Mouse (Mus musculus): ENCODE measurements at regions not wholly inside any gene's neighbourhood (a gene's known extent, or its start where the extent isn't known, plus 50 kb on each side); places are given as distances from the start of the nearest gene placed in this dataset.

DNA sequence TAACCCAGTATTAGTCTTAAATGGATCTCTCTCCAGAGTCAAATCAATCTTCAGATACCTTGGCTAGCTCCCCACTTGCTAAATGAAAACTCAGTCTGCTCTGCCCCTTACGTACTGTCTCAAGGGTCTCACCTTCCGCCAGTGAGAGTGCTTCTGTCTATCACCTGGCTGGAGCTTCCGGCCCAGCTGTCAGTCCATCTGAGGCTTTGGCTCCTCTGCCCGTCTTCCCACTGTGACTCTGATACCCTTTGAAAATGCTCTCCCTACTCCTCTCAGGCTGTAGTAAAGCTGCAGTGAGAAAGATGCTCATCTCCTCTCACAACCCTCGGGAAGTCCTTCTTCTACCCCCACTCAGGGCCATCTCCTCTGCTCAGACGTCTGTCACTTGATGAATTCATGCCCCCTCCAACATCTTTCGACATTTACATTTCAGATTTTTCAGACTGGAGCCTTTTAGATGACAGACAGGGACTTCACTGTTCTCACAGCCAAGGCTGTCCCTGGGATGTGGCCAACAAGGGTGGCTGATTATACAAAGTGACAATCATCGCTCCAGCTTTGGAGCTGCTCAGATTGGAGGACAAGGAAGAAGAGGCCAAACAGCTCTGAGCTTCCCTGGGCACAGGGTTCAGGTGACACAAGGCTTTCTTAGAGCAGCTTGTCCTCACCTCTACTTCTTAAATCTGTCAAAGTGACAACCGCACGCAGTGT is 71.6 kb upstream of the Serp2 start:
- Histone ChIP-seq H3K36me3 (ENCODE audit: control insufficient read depth, insufficient read depth) (no peaks in the 10 kb centered on the region), H3K27me3 (replicated peaks; ENCODE audit: control insufficient read depth, insufficient read depth, low read length) (no peaks in the 10 kb centered on the region), H3K27ac (ENCODE audit: low read length) (peak overlapping the region; percentile 82), H3K4me1 (replicated peaks; ENCODE audit: control insufficient read depth, insufficient read depth, low read length) (peaks cover 28% of the 10 kb centered on the region), H3K4me3 (replicated peaks; ENCODE audit: low read length) (no peak overlapping the region), H3K9ac (replicated peaks; ENCODE audit: low read depth, low read length) (no peak overlapping the region), H3K4me2 (ENCODE audit: low read length) (no peak overlapping the region), H3K9me3 (ENCODE audit: control insufficient read depth, low read length) (no peaks in the 10 kb centered on the region)
- 56% methylated on average over 10 of the region's 10 CpGs for WGBS
- peak; percentile 74 for ATAC-seq

DNA sequence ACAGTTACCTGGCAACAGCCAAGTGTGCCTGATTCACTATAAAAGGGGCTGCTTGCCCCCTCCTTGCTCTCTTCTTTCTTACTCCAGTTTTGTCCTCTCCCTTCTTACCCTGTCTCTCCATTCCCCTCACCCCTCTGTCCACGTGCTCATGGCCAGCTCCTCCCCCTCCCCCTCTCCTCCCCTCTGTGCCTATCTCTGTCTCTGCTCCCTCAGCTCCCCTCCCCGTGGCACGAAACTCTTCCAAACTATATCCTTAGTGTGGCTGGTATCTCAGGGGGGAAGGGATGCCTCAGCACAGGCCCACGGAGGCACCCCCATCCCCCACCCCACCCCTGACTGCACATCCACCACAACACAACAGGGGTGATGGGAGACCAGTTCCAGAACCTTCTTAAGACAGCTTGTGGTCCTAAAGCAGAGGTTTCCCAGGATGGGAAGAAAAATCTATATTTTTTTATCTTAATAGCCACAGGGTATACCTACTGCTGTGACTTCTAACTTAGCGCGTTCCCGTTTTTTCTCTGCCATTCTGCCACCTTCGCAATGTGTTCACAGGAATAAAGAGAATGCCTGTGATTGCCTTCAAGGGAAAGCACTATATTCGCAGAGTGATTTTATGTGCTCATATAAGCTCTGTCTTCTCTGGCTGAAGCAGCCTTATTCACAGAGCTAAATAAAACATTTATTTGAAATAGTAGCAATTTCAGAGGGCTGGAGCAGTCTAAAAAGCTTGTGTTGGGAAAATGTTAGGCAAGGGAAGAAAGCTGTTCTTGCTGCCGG is 69.1 kb upstream of the Serp2 start:
- 41% methylated on average over 10 of the region's 10 CpGs for WGBS
- Histone ChIP-seq H3K9ac (replicated peaks; ENCODE audit: low read depth, low read length) (no peak overlapping the region), H3K27ac (ENCODE audit: low read length) (peak overlapping the region; percentile 16), H3K27me3 (replicated peaks; ENCODE audit: control insufficient read depth, insufficient read depth, low read length) (no peaks in the 10 kb centered on the region), H3K4me3 (replicated peaks; ENCODE audit: low read length) (no peak overlapping the region), H3K4me2 (ENCODE audit: low read length) (no peak overlapping the region), H3K4me1 (replicated peaks; ENCODE audit: control insufficient read depth, insufficient read depth, low read length) (peaks cover 36% of the 10 kb centered on the region), H3K9me3 (ENCODE audit: control insufficient read depth, low read length) (no peaks in the 10 kb centered on the region), H3K36me3 (ENCODE audit: control insufficient read depth, insufficient read depth) (no peaks in the 10 kb centered on the region)
- no peak for ATAC-seq

DNA sequence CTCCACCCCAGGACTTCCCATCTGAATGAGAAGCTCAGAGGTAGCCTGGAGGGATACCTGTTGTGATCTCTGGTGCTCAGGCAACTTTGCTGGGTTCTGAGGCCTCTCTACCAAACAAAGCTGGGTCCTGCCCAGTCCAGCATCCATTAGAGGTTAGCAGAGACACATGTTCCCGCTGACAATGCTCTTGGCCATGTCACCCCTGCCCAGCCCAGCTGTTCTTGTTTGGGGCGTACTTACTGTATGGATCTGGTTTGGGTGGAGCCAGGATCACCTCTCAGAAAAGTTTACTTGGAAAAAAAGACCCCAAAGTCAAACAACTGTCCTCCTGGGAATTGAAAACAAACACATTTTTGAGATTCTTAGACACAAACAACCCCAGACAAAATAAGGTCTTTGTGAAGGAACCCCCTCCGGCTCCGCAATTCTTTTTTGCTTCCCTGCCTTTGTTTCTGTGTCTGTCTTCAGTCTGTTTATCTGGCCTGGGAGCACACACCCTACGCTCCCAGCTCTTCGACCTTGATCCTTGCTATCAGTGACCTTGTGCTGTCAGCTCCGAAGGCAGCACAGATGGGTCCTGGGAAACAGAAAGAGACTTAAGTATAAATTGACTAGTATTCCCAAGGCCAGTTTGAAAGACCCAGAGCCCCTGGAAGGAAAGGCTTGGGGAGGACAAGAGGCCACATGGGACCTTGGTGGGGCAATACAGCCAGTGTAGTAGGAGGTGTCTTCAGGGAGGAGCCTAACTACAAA is 68.1 kb upstream of the Serp2 start:
- H3K9ac ChIP-seq (replicated peaks; ENCODE audit: low read depth, low read length), result no peak overlapping the region
- H3K27ac ChIP-seq (ENCODE audit: low read length), result no peak overlapping the region
- ATAC-seq, result no peak
- no peaks in the 10 kb centered on the region for H3K9me3 ChIP-seq (ENCODE audit: control insufficient read depth, low read length)
- no peak overlapping the region for H3K4me3 ChIP-seq (replicated peaks; ENCODE audit: low read length)
- 77% methylated on average over 7 of the region's 7 CpGs for WGBS
- H3K4me1 ChIP-seq (replicated peaks; ENCODE audit: control insufficient read depth, insufficient read depth, low read length), result peaks cover 36% of the 10 kb centered on the region
- H3K36me3 ChIP-seq (ENCODE audit: control insufficient read depth, insufficient read depth), result no peaks in the 10 kb centered on the region
- H3K27me3 ChIP-seq (replicated peaks; ENCODE audit: control insufficient read depth, insufficient read depth, low read length), result no peaks in the 10 kb centered on the region
- no peak overlapping the region for H3K4me2 ChIP-seq (ENCODE audit: low read length)

DNA sequence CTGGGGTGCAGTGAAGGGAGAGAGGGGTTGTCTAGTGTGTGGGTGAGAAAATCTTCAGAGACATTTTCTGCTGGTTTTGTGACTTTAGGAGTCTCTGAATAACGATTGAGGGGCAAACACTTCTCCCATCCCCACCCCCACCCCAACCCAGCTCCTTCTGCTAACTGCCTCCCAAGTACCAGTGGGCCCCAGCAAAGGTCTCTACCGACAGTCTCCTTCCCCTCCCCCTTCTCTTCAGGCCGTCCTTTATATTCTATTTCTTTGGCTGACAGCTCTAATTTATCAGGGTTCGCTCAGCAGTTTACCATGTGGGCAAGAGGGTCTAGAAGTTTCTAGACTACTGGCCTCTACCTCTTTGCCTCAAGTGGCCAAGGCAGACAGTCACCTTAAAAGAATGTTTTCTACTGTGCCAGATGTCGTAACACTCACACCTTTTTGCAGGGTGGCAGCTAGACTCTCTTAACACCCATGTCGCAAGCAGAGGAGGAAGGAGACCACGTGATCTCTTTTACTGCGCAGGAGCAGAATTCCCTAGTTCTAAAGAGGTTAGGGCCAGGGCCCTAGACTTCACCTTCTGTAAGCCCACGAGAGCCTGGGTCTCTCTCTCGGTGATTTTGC is 66.8 kb upstream of the Serp2 start:
- no peaks in the 10 kb centered on the region for H3K27me3 ChIP-seq (replicated peaks; ENCODE audit: control insufficient read depth, insufficient read depth, low read length)
- ATAC-seq, result no peak
- H3K9me3 ChIP-seq (ENCODE audit: control insufficient read depth, low read length), result no peaks in the 10 kb centered on the region
- no peak overlapping the region for H3K4me2 ChIP-seq (ENCODE audit: low read length)
- H3K9ac ChIP-seq (replicated peaks; ENCODE audit: low read depth, low read length), result no peak overlapping the region
- H3K4me3 ChIP-seq (replicated peaks; ENCODE audit: low read length), result no peak overlapping the region
- 31% methylated on average over 10 of the region's 10 CpGs for WGBS
- H3K36me3 ChIP-seq (ENCODE audit: control insufficient read depth, insufficient read depth), result no peaks in the 10 kb centered on the region
- H3K27ac ChIP-seq (ENCODE audit: low read length), result peak overlapping the region; percentile 26; the same call in 1 of the 2 replicates
- H3K4me1 ChIP-seq (replicated peaks; ENCODE audit: control insufficient read depth, insufficient read depth, low read length), result peaks cover 39% of the 10 kb centered on the region

DNA sequence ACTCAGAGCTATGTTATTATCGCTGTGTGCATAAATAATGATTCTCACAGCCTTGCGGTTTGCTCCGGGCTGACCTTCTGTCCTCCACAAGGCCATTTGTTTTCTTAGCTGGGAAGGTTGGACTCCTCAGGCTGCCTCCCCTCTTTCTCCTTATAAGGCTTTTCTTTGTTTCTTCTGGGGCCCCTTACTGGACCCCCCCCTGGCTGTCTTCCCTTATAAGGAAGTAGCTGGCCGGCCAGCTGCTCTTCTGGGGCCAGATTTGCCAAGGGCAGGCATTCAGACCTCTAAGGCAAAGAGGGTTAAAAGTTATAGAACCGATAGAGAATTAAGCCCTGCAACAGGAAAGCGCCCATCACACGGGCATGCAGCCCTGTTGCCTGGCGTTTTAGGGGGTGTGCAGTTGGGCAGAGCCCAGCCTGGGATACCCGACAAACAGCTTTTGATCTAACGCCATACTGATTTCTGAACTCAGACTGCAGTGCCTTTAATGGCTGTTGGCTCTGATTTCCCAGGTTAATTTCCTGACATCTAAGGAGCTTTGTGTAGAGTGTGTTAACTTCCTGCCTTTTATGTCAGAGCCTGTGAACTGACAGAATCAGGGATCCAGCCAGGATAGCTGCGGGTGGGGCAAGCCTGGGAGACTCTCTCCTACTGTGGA is 66.1 kb upstream of the Serp2 start:
- Histone ChIP-seq H3K4me2 (ENCODE audit: low read length) (no peak overlapping the region), H3K9ac (replicated peaks; ENCODE audit: low read depth, low read length) (peak overlapping the region; percentile 33), H3K27ac (ENCODE audit: low read length) (peak overlapping the region; percentile 62; the same call in 1 of the 2 replicates), H3K9me3 (ENCODE audit: control insufficient read depth, low read length) (no peaks in the 10 kb centered on the region), H3K36me3 (ENCODE audit: control insufficient read depth, insufficient read depth) (no peaks in the 10 kb centered on the region), H3K27me3 (replicated peaks; ENCODE audit: control insufficient read depth, insufficient read depth, low read length) (no peaks in the 10 kb centered on the region), H3K4me3 (replicated peaks; ENCODE audit: low read length) (no peak overlapping the region), H3K4me1 (replicated peaks; ENCODE audit: control insufficient read depth, insufficient read depth, low read length) (peaks cover 41% of the 10 kb centered on the region)
- WGBS, result 9% methylated on average over 11 of the region's 11 CpGs
- 0 out of 2 replicates have a peak, but pooled peaks have one; percentile 18 for ATAC-seq

DNA sequence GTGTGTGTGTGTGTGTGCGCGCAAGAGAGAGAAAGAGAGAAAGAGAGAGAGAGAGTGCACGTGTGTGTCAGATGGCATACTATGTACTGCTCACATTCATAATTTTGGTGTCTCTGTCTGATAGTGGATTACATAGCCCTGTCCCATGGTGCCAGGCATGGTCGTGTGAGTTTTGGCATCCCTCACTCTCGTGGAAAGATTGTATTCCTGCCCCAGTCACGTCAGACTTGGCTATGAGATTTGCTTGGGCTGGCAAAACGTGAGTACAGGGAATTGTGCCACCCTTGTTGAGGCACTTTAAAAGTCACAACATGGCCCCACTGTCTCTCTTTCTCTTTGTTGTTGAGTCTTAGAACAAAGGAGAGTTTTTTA is 62.3 kb upstream of the Serp2 start:
- no peak overlapping the region for H3K4me2 ChIP-seq (ENCODE audit: low read length)
- peaks cover 36% of the 10 kb centered on the region for H3K4me1 ChIP-seq (replicated peaks; ENCODE audit: control insufficient read depth, insufficient read depth, low read length)
- no peaks in the 10 kb centered on the region for H3K9me3 ChIP-seq (ENCODE audit: control insufficient read depth, low read length)
- peak overlapping the region; percentile 92 for H3K27ac ChIP-seq (ENCODE audit: low read length)
- ATAC-seq, result peak; percentile 78
- no peaks in the 10 kb centered on the region for H3K27me3 ChIP-seq (replicated peaks; ENCODE audit: control insufficient read depth, insufficient read depth, low read length)
- no peak overlapping the region for H3K4me3 ChIP-seq (replicated peaks; ENCODE audit: low read length)
- WGBS, result 47% methylated on average over 7 of the region's 7 CpGs
- H3K36me3 ChIP-seq (ENCODE audit: control insufficient read depth, insufficient read depth), result no peaks in the 10 kb centered on the region
- no peak overlapping the region for H3K9ac ChIP-seq (replicated peaks; ENCODE audit: low read depth, low read length)

DNA sequence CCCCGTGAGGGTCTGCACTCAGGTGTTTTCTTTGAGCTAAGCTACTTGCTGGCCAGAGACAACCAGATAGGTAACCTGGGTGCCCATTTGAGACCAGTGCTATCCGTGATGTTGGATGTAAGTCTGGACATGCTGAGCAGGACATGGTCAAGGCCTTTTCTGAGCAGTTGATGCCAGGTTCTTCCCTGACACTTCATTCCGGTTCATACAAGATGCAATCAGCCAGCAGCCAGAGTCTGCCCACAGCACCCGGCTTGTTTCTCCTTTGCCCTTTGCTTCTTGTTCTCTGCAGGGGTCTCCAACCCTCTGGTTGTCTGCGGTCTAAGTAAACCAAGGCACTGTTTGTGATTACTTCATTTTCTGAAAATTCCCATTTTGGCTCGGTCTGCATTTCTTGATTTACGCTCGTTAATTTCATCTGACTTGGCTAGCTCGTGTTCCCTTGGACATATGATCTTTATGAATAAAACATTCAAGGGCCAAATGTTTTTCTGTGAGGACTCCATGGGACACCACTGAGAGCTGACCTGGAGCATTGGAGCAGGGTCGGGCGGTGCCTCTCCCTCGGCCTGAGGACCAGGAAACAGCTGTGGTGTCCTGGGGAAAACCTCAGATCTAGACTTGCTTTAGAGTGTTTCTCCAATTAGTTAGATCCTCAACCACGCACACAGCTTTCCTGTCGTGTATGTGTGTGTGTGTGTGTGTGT is 61.8 kb upstream of the Serp2 start:
- 37% methylated on average over 14 of the region's 14 CpGs for WGBS
- peak; percentile 13; the same call in 1 of the 2 replicates for ATAC-seq
- H3K9ac ChIP-seq (replicated peaks; ENCODE audit: low read depth, low read length), result no peak overlapping the region
- H3K36me3 ChIP-seq (ENCODE audit: control insufficient read depth, insufficient read depth), result no peaks in the 10 kb centered on the region
- no peak overlapping the region for H3K4me2 ChIP-seq (ENCODE audit: low read length)
- peaks cover 33% of the 10 kb centered on the region for H3K4me1 ChIP-seq (replicated peaks; ENCODE audit: control insufficient read depth, insufficient read depth, low read length)
- no peak overlapping the region for H3K4me3 ChIP-seq (replicated peaks; ENCODE audit: low read length)
- H3K9me3 ChIP-seq (ENCODE audit: control insufficient read depth, low read length), result no peaks in the 10 kb centered on the region
- H3K27ac ChIP-seq (ENCODE audit: low read length), result peak overlapping the region; percentile 92
- no peaks in the 10 kb centered on the region for H3K27me3 ChIP-seq (replicated peaks; ENCODE audit: control insufficient read depth, insufficient read depth, low read length)

DNA sequence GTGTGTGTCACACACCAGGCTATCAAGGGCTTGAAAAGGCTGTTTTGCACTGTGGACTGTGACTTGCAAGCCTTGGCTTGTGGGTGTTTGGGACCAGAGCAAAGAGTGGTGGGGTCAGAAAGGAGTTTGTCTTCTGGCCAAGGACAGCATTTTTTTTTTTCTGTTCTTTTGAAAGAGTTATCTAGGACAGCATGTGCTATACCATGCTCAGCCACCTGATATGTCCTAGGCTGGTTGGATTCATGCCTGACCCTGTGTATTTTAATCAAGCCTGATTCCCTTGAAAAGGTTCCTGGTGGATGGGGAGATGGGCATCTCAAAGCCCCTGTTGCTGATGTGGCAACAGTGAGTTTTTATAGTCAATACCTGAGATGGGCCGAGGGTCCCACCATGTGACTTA is 61.2 kb upstream of the Serp2 start:
- Histone ChIP-seq H3K36me3 (ENCODE audit: control insufficient read depth, insufficient read depth) (no peaks in the 10 kb centered on the region), H3K4me3 (replicated peaks; ENCODE audit: low read length) (no peak overlapping the region), H3K4me1 (replicated peaks; ENCODE audit: control insufficient read depth, insufficient read depth, low read length) (peaks cover 27% of the 10 kb centered on the region), H3K4me2 (ENCODE audit: low read length) (no peak overlapping the region), H3K9ac (replicated peaks; ENCODE audit: low read depth, low read length) (no peak overlapping the region), H3K27ac (ENCODE audit: low read length) (peak overlapping the region; percentile 92), H3K9me3 (ENCODE audit: control insufficient read depth, low read length) (no peaks in the 10 kb centered on the region), H3K27me3 (replicated peaks; ENCODE audit: control insufficient read depth, insufficient read depth, low read length) (no peaks in the 10 kb centered on the region)
- ATAC-seq, result no peak
- WGBS, result 84% methylated on average over 1 of the region's 1 CpGs
